Mouse (Mus musculus): ENCODE data around the gene Ddx27.

- TF ChIP-seq ZC3H11A (IDR thresholded peaks at IDR 0.05; ENCODE audit: borderline replicate concordance, low read depth, low read length), result no peak
- no peak for TF ChIP-seq CHD2 (IDR thresholded peaks at IDR 0.05; ENCODE audit: low read depth, low read length)
Measured at GRCm38 (mm10) chr2:167076352-167076751, 61.4 kb downstream of the Ddx27 start.

All from ES-E14 (cell line).